Mouse (Mus musculus): ENCODE measurements at regions not wholly inside any gene's neighbourhood (a gene's known extent, or its start where the extent isn't known, plus 50 kb on each side); places are given as distances from the start of the nearest gene placed in this dataset.

GRCm38 (mm10) chr12:77776755-77777154, 417.3 kb upstream of the Gm6657 start:
- Histone ChIP-seq H3K27me3 (ENCODE audit: insufficient read depth, low read length) (no peaks in the 10 kb centered on the region), H3K9ac (replicated peaks; ENCODE audit: low read length, poor library complexity, severe bottlenecking) (no peak overlapping the region), H3K27ac (ENCODE audit: low read depth, low read length) (no peak overlapping the region), H3K4me3 (ENCODE audit: low read depth, low read length) (no peak overlapping the region), H3K9me3 (ENCODE audit: low read length) (no peaks in the 10 kb centered on the region), H3K4me1 (ENCODE audit: insufficient read depth, low read length) (0 out of 2 replicates have a peak, but pooled peaks cover 5% of the 10 kb centered on the region), H3K36me3 (ENCODE audit: insufficient read depth, low read length) (no peaks in the 10 kb centered on the region), H3K4me2 (ENCODE audit: low read depth, low read length, poor library complexity, severe bottlenecking) (no peak overlapping the region)
- TF ChIP-seq CTCF (IDR thresholded peaks at IDR 0.05), result no peak
- 86% methylated on average over 8 of the region's 8 CpGs for WGBS
- DNase-seq (ENCODE audit: low spot score) (no peak), ATAC-seq (ENCODE audit: low FRiP score) (no peak)

- WGBS, result 20% methylated on average over 20 of the region's 20 CpGs
- peak; percentile 77 for ATAC-seq (ENCODE audit: low FRiP score)
- Histone ChIP-seq H3K4me1 (ENCODE audit: insufficient read depth, low read length) (0 out of 2 replicates have a peak, but pooled peaks cover 5% of the 10 kb centered on the region), H3K9ac (replicated peaks; ENCODE audit: low read length, poor library complexity, severe bottlenecking) (no peak overlapping the region), H3K36me3 (ENCODE audit: insufficient read depth, low read length) (no peaks in the 10 kb centered on the region), H3K27ac (ENCODE audit: low read depth, low read length) (peak overlapping the region; percentile 8; the same call in 1 of the 2 replicates), H3K4me3 (ENCODE audit: low read depth, low read length) (no peak overlapping the region), H3K9me3 (ENCODE audit: low read length) (no peaks in the 10 kb centered on the region), H3K4me2 (ENCODE audit: low read depth, low read length, poor library complexity, severe bottlenecking) (peak overlapping the region; percentile 29; the same call in 1 of the 2 replicates), H3K27me3 (ENCODE audit: insufficient read depth, low read length) (no peaks in the 10 kb centered on the region)
- peak; percentile 85 for DNase-seq (ENCODE audit: low spot score)
- peak; percentile 95 for TF ChIP-seq CTCF (IDR thresholded peaks at IDR 0.05)
Measured at GRCm38 (mm10) chr12:77780885-77781698, 412.9 kb upstream of the Gm6657 start.

- H3K9me3 ChIP-seq (ENCODE audit: low read length), result no peaks in the 10 kb centered on the region
- 41% methylated on average over 9 of the region's 9 CpGs for WGBS
- no peak overlapping the region for H3K4me3 ChIP-seq (ENCODE audit: low read depth, low read length)
- no peaks in the 10 kb centered on the region for H3K27me3 ChIP-seq (ENCODE audit: insufficient read depth, low read length)
- H3K4me2 ChIP-seq (ENCODE audit: low read depth, low read length, poor library complexity, severe bottlenecking), result no peak overlapping the region
- TF ChIP-seq CTCF (IDR thresholded peaks at IDR 0.05), result no peak
- H3K4me1 ChIP-seq (ENCODE audit: insufficient read depth, low read length), result no peaks in the 10 kb centered on the region
- DNase-seq (ENCODE audit: low spot score), result no peak
- H3K36me3 ChIP-seq (ENCODE audit: insufficient read depth, low read length), result no peaks in the 10 kb centered on the region
- H3K9ac ChIP-seq (replicated peaks; ENCODE audit: low read length, poor library complexity, severe bottlenecking), result no peak overlapping the region
- no peak for ATAC-seq (ENCODE audit: low FRiP score)
- H3K27ac ChIP-seq (ENCODE audit: low read depth, low read length), result no peak overlapping the region
Measured at GRCm38 (mm10) chr12:77783909-77784308, 410.1 kb upstream of the Gm6657 start.

- Histone ChIP-seq H3K9me3 (ENCODE audit: low read length) (no peaks in the 10 kb centered on the region), H3K9ac (replicated peaks; ENCODE audit: low read length, poor library complexity, severe bottlenecking) (no peak overlapping the region), H3K27me3 (ENCODE audit: insufficient read depth, low read length) (no peaks in the 10 kb centered on the region), H3K4me2 (ENCODE audit: low read depth, low read length, poor library complexity, severe bottlenecking) (no peak overlapping the region), H3K36me3 (ENCODE audit: insufficient read depth, low read length) (no peaks in the 10 kb centered on the region), H3K27ac (ENCODE audit: low read depth, low read length) (no peak overlapping the region), H3K4me3 (ENCODE audit: low read depth, low read length) (no peak overlapping the region), H3K4me1 (ENCODE audit: insufficient read depth, low read length) (peaks cover 9% of the 10 kb centered on the region; the same call in 1 of the 2 replicates)
- ATAC-seq (ENCODE audit: low FRiP score) (no peak), DNase-seq (ENCODE audit: low spot score) (no peak)
- WGBS, result 81% methylated on average over 6 of the region's 6 CpGs
- TF ChIP-seq CTCF (IDR thresholded peaks at IDR 0.05), result no peak
Measured at GRCm38 (mm10) chr12:77785647-77786046, 408.4 kb upstream of the Gm6657 start.

GRCm38 (mm10) chr12:77786678-77787077, 407.4 kb upstream of the Gm6657 start:
- ATAC-seq (ENCODE audit: low FRiP score), result no peak
- no peaks in the 10 kb centered on the region for H3K36me3 ChIP-seq (ENCODE audit: insufficient read depth, low read length)
- peaks cover 9% of the 10 kb centered on the region; the same call in 1 of the 2 replicates for H3K4me1 ChIP-seq (ENCODE audit: insufficient read depth, low read length)
- 65% methylated on average over 4 of the region's 4 CpGs for WGBS
- no peak for DNase-seq (ENCODE audit: low spot score)
- no peaks in the 10 kb centered on the region for H3K9me3 ChIP-seq (ENCODE audit: low read length)
- no peak overlapping the region for H3K9ac ChIP-seq (replicated peaks; ENCODE audit: low read length, poor library complexity, severe bottlenecking)
- TF ChIP-seq CTCF (IDR thresholded peaks at IDR 0.05), result no peak
- H3K4me2 ChIP-seq (ENCODE audit: low read depth, low read length, poor library complexity, severe bottlenecking), result no peak overlapping the region
- H3K27me3 ChIP-seq (ENCODE audit: insufficient read depth, low read length), result no peaks in the 10 kb centered on the region
- no peak overlapping the region for H3K4me3 ChIP-seq (ENCODE audit: low read depth, low read length)
- H3K27ac ChIP-seq (ENCODE audit: low read depth, low read length), result no peak overlapping the region

GRCm38 (mm10) chr12:77788273-77788672, 405.8 kb upstream of the Gm6657 start:
- no peaks in the 10 kb centered on the region for H3K36me3 ChIP-seq (ENCODE audit: insufficient read depth, low read length)
- H3K9ac ChIP-seq (replicated peaks; ENCODE audit: low read length, poor library complexity, severe bottlenecking), result no peak overlapping the region

More at GRCm38 (mm10) chr12:77788273-77788672, 405.8 kb upstream of the Gm6657 start:
- ATAC-seq (ENCODE audit: low FRiP score) (no peak), DNase-seq (ENCODE audit: low spot score) (no peak)
- no peak overlapping the region for H3K27ac ChIP-seq (ENCODE audit: low read depth, low read length)
- 75% methylated on average over 2 of the region's 2 CpGs for WGBS
- no peak overlapping the region for H3K4me3 ChIP-seq (ENCODE audit: low read depth, low read length)
- TF ChIP-seq CTCF (IDR thresholded peaks at IDR 0.05), result no peak
- peaks cover 9% of the 10 kb centered on the region; the same call in 1 of the 2 replicates for H3K4me1 ChIP-seq (ENCODE audit: insufficient read depth, low read length)
- H3K4me2 ChIP-seq (ENCODE audit: low read depth, low read length, poor library complexity, severe bottlenecking), result no peak overlapping the region
- no peaks in the 10 kb centered on the region for H3K27me3 ChIP-seq (ENCODE audit: insufficient read depth, low read length)
- no peaks in the 10 kb centered on the region for H3K9me3 ChIP-seq (ENCODE audit: low read length)
